In the genomic region with DNA sequence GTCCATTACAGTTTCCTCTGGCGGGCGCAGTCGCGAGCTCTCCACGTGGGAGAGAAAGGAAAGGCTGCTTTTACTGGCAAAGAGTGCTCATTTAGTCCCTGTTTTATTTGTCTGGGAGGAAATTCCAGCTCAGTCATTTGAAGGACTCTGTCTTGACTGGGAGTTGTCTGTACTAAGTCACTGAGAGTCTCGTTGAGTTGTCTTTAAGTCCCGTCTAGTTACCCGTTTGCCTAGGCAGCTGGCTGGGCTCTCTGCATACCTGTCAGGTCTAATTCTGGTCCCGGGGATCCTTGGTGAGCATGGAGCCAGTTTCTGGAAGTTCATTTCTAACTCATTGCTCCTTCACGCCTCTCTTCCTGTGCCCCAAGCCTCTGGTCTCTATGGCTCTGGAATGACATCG, we compare ENCODE assay signal across 21 mouse cellular contexts. TPM values are rescaled to one million over a fixed set of nuclear protein-coding genes. Genes with fewer than 3 reads are reported as not detected.
DNase-seq lines count a peak whose midpoint lies in the region; ATAC-seq lines count a peak whose summit lies in the region.
"Had no signal": no experiment of that assay in that cellular context is flagged by ENCODE, and none has a peak within 500 bp of the region (broad histone marks: within the 10 kb centered on the region; RNA-seq: fewer than 3 reads in every experiment).

No protein-coding gene starts in this region.

- no peaks in the 10 kb centered on the region for H3K9me3 ChIP-seq in intestine, embryonic 16.5 days (ENCODE audit: control insufficient read depth, low read length)
- no peaks in the 10 kb centered on the region for H3K9me3 ChIP-seq in intestine, embryonic 15.5 days
- no peaks in the 10 kb centered on the region for H3K9me3 ChIP-seq in lung, embryonic 15.5 days
- H3K9me3 ChIP-seq in embryonic facial prominence, embryonic 14.5 days (ENCODE audit: control insufficient read depth, low read length), result no peaks in the 10 kb centered on the region
- H3K9me3 ChIP-seq in limb, embryonic 15.5 days, result no peaks in the 10 kb centered on the region
- no peaks in the 10 kb centered on the region for H3K9me3 ChIP-seq in forebrain, embryonic 11.5 days (ENCODE audit: control insufficient read depth, low read length)
- H3K9me3 ChIP-seq: G1E; midbrain, embryonic 15.5 days; neural tube, embryonic 13.5 days had no signal

- H3K4me3 ChIP-seq in intestine, embryonic 16.5 days (ENCODE audit: low read length), result no peak overlapping the region
- H3K4me3 ChIP-seq in intestine, embryonic 15.5 days (replicated peaks), result no peak overlapping the region
- no peak overlapping the region for H3K4me3 ChIP-seq in lung, embryonic 15.5 days
- no peak overlapping the region for H3K4me3 ChIP-seq in embryonic facial prominence, embryonic 14.5 days (ENCODE audit: low read depth, low read length)
- no peak overlapping the region for H3K4me3 ChIP-seq in limb, embryonic 15.5 days
- H3K4me3 ChIP-seq in forebrain, embryonic 11.5 days (ENCODE audit: low read depth, low read length), result no peak overlapping the region
- H3K4me3 ChIP-seq: midbrain, embryonic 15.5 days; neural tube, embryonic 13.5 days had no signal

- no peak overlapping the region for H3K9ac ChIP-seq in intestine, embryonic 16.5 days (ENCODE audit: low read depth, low read length)
- H3K9ac ChIP-seq in intestine, embryonic 15.5 days, result no peak overlapping the region
- H3K9ac ChIP-seq in lung, embryonic 15.5 days, result no peak overlapping the region; the same call in 1 of the 2 replicates
- H3K9ac ChIP-seq in embryonic facial prominence, embryonic 14.5 days (ENCODE audit: low read depth, low read length), result no peak overlapping the region
- no peak overlapping the region for H3K9ac ChIP-seq in limb, embryonic 15.5 days
- H3K9ac ChIP-seq in forebrain, embryonic 11.5 days (ENCODE audit: low read length), result no peak overlapping the region
- H3K9ac ChIP-seq: hindbrain, embryonic 14.5 days; liver, embryonic 14.5 days; midbrain, embryonic 15.5 days; neural tube, embryonic 13.5 days had no signal

- H3K4me2 ChIP-seq in intestine, embryonic 16.5 days (ENCODE audit: low read depth, low read length), result no peak overlapping the region
- H3K4me2 ChIP-seq in intestine, embryonic 15.5 days (replicated peaks), result no peak overlapping the region
- H3K4me2 ChIP-seq in lung, embryonic 15.5 days, result no peak overlapping the region
- peak overlapping the region; percentile 16; the same call in 1 of the 2 replicates for H3K4me2 ChIP-seq in embryonic facial prominence, embryonic 14.5 days (ENCODE audit: low read depth, low read length)
- H3K4me2 ChIP-seq in limb, embryonic 15.5 days, result no peak overlapping the region
- no peak overlapping the region for H3K4me2 ChIP-seq in forebrain, embryonic 11.5 days (ENCODE audit: low read depth, low read length, severe bottlenecking)
- H3K4me2 ChIP-seq: heart, embryonic 11.5 days; hindbrain, embryonic 14.5 days; midbrain, embryonic 15.5 days; neural tube, embryonic 13.5 days had no signal

- ATAC-seq in intestine, embryonic 16.5 days, result no peak
- no peak for ATAC-seq in intestine, embryonic 15.5 days
- ATAC-seq in lung, embryonic 15.5 days (ENCODE audit: borderline replicate concordance, extremely low read depth, low FRiP score, low TSS enrichment), result no peak
- ATAC-seq in embryonic facial prominence, embryonic 14.5 days (ENCODE audit: low read depth), result 0 out of 2 replicates have a peak, but pooled peaks have one; percentile 20
- no peak for ATAC-seq in limb, embryonic 15.5 days (ENCODE audit: insufficient number of reproducible peaks, low FRiP score, low TSS enrichment, low read depth)
- ATAC-seq in forebrain, embryonic 11.5 days (replicated peaks; ENCODE audit: low FRiP score), result no peak
- ATAC-seq: forebrain, embryonic 16.5 days; inflammation-experienced regulatory T-cells, adult 6 months; midbrain, embryonic 15.5 days had no signal

- peaks cover 5% of the 10 kb centered on the region; the same call in 1 of the 2 replicates for H3K4me1 ChIP-seq in intestine, embryonic 16.5 days (ENCODE audit: control insufficient read depth, insufficient read depth, low read length)
- H3K4me1 ChIP-seq in intestine, embryonic 15.5 days (replicated peaks), result no peaks in the 10 kb centered on the region
- peaks cover 18% of the 10 kb centered on the region for H3K4me1 ChIP-seq in lung, embryonic 15.5 days
- peaks cover 6% of the 10 kb centered on the region; the same call in 1 of the 2 replicates for H3K4me1 ChIP-seq in embryonic facial prominence, embryonic 14.5 days (ENCODE audit: control insufficient read depth, insufficient read depth, low read length)
- peaks cover 15% of the 10 kb centered on the region for H3K4me1 ChIP-seq in limb, embryonic 15.5 days
- H3K4me1 ChIP-seq in forebrain, embryonic 11.5 days (replicated peaks; ENCODE audit: control insufficient read depth, insufficient read depth, low read length), result no peaks in the 10 kb centered on the region
- H3K4me1 ChIP-seq: midbrain, embryonic 15.5 days had no signal

- no peak for DNase-seq in lung, adult 18-20 months
- no peak for DNase-seq in embryonic facial prominence, embryonic 14.5 days (ENCODE audit: low spot score)
- DNase-seq in forebrain, embryonic 11.5 days (ENCODE audit: low spot score), result no peak
- DNase-seq in testis, postnatal 14 days (ENCODE audit: low spot score), result no peak
- DNase-seq: cerebellum, adult 11 months; cerebellum, adult 9-11 months; gastrocnemius, postnatal 10 days had no signal

- 0 out of 2 replicates have a peak overlapping the region, but pooled peaks have one; percentile 23 for H3K27ac ChIP-seq in intestine, embryonic 16.5 days (ENCODE audit: low read length)
- no peak overlapping the region for H3K27ac ChIP-seq in intestine, embryonic 15.5 days
- H3K27ac ChIP-seq in lung, embryonic 15.5 days, result peak overlapping the region; percentile 31
- H3K27ac ChIP-seq in embryonic facial prominence, embryonic 14.5 days (replicated peaks; ENCODE audit: low read depth, low read length), result peak overlapping the region; percentile 61
- peak overlapping the region; percentile 76 for H3K27ac ChIP-seq in limb, embryonic 15.5 days
- no peak overlapping the region for H3K27ac ChIP-seq in forebrain, embryonic 11.5 days (ENCODE audit: low read depth, low read length)
- H3K27ac ChIP-seq: hindbrain, embryonic 14.5 days; liver, embryonic 14.5 days; midbrain, embryonic 15.5 days; neural tube, embryonic 13.5 days had no signal

- WGBS in intestine, embryonic 16.5 days, result 66% methylated on average over 11 of the region's 11 CpGs
- WGBS in intestine, embryonic 15.5 days, result 58% methylated on average over 11 of the region's 11 CpGs
- WGBS in lung, embryonic 15.5 days, result 51% methylated on average over 11 of the region's 11 CpGs
- 58% methylated on average over 11 of the region's 11 CpGs for WGBS in embryonic facial prominence, embryonic 14.5 days
- WGBS in limb, embryonic 15.5 days, result 45% methylated on average over 11 of the region's 11 CpGs
- 88% methylated on average over 11 of the region's 11 CpGs for WGBS in forebrain, embryonic 11.5 days

- no peaks in the 10 kb centered on the region for H3K36me3 ChIP-seq in intestine, embryonic 16.5 days (ENCODE audit: control insufficient read depth, insufficient read depth, low read length)
- H3K36me3 ChIP-seq in intestine, embryonic 15.5 days, result no peaks in the 10 kb centered on the region
- H3K36me3 ChIP-seq in lung, embryonic 15.5 days, result no peaks in the 10 kb centered on the region
- H3K36me3 ChIP-seq in embryonic facial prominence, embryonic 14.5 days (ENCODE audit: control insufficient read depth, insufficient read depth, low read length), result no peaks in the 10 kb centered on the region
- no peaks in the 10 kb centered on the region for H3K36me3 ChIP-seq in limb, embryonic 15.5 days
- H3K36me3 ChIP-seq in forebrain, embryonic 11.5 days (ENCODE audit: control insufficient read depth, insufficient read depth, low read length), result no peaks in the 10 kb centered on the region
- H3K36me3 ChIP-seq: G1E; midbrain, embryonic 15.5 days; neural tube, embryonic 13.5 days had no signal

- H3K27me3 ChIP-seq in intestine, embryonic 16.5 days (replicated peaks; ENCODE audit: control insufficient read depth, insufficient read depth, low read length), result no peaks in the 10 kb centered on the region
- H3K27me3 ChIP-seq in intestine, embryonic 15.5 days (replicated peaks), result no peaks in the 10 kb centered on the region
- H3K27me3 ChIP-seq in lung, embryonic 15.5 days, result no peaks in the 10 kb centered on the region
- no peaks in the 10 kb centered on the region for H3K27me3 ChIP-seq in embryonic facial prominence, embryonic 14.5 days (replicated peaks; ENCODE audit: control insufficient read depth, insufficient read depth, low read length)
- no peaks in the 10 kb centered on the region for H3K27me3 ChIP-seq in limb, embryonic 15.5 days
- no peaks in the 10 kb centered on the region for H3K27me3 ChIP-seq in forebrain, embryonic 11.5 days (ENCODE audit: control insufficient read depth, insufficient read depth, low read length)
- H3K27me3 ChIP-seq: CH12.LX; midbrain, embryonic 15.5 days; neural tube, embryonic 13.5 days; Patski had no signal

RNA-seq across cellular contexts. Expression of a gene that starts 20.5 kb away (rescaled TPM):
- polyA plus RNA-seq in intestine, embryonic 16.5 days (2015; fragmentation: Nextera tagmentation; extraction: Ambion mirVana), result 54.1 and 54.9 TPM in 2 replicates
- polyA plus RNA-seq in intestine, embryonic 15.5 days (2015; fragmentation: Nextera tagmentation; extraction: Ambion mirVana), result 42.5 and 45.3 TPM in 2 replicates
- 15.3 and 16.5 TPM in 2 replicates for polyA plus RNA-seq in lung, embryonic 15.5 days (2015; fragmentation: Nextera tagmentation; extraction: Ambion mirVana)
- 4.9 and 6.4 TPM in 2 replicates for polyA plus RNA-seq in embryonic facial prominence, embryonic 14.5 days (2014; fragmentation: Nextera tagmentation; extraction: Ambion mirVana)
- polyA plus RNA-seq in limb, embryonic 15.5 days (2015; fragmentation: Nextera tagmentation; extraction: Ambion mirVana), result 2.4 and 2.8 TPM in 2 replicates
- polyA plus RNA-seq in forebrain, embryonic 11.5 days (2014; fragmentation: Nextera tagmentation; extraction: Ambion mirVana), result 0.83 and 1.0 TPM in 2 replicates
- polyA plus RNA-seq: G1E; inflammation-experienced regulatory T-cells, adult 6 months had no signal

Comparison
In these comparisons a context has a peak if more than half of its experiments do, and no peak if none do; other contexts are left out.
1. H3K27ac ChIP-seq: peak in intestine, embryonic 16.5 days (single experiment), lung, embryonic 15.5 days (single experiment), embryonic facial prominence, embryonic 14.5 days (single experiment) and limb, embryonic 15.5 days (single experiment); none in intestine, embryonic 15.5 days (single experiment) and forebrain, embryonic 11.5 days (single experiment).